ENCODE assay signal across 16 mouse cellular contexts in genomic region chr6:140231537-140231936, GRCm38 (mm10).
"Had no signal": no experiment of that assay in that cellular context is flagged by ENCODE, and none has a peak within 500 bp of the region (broad histone marks: within the 10 kb centered on the region; RNA-seq: fewer than 3 reads in every experiment).

No protein-coding gene starts in this region.

- H3K4me3 ChIP-seq: neural tube, embryonic 13.5 days; neural tube, embryonic 15.5 days; stomach, embryonic 15.5 days had no signal

- H3K27me3 ChIP-seq: neural tube, embryonic 13.5 days; neural tube, embryonic 15.5 days; stomach, embryonic 15.5 days had no signal

- H3K4me1 ChIP-seq: stomach, embryonic 15.5 days had no signal

- H3K9ac ChIP-seq: neural tube, embryonic 13.5 days; neural tube, embryonic 15.5 days; stomach, embryonic 15.5 days had no signal

- H3K27ac ChIP-seq: neural tube, embryonic 13.5 days; neural tube, embryonic 15.5 days; stomach, embryonic 15.5 days; stomach, postnatal 0 days had no signal

- H3K9me3 ChIP-seq: neural tube, embryonic 13.5 days; neural tube, embryonic 15.5 days; stomach, embryonic 15.5 days had no signal

- H3K36me3 ChIP-seq: neural tube, embryonic 13.5 days; neural tube, embryonic 15.5 days; stomach, embryonic 15.5 days had no signal

- H3K4me2 ChIP-seq: neural tube, embryonic 13.5 days; neural tube, embryonic 15.5 days; stomach, embryonic 15.5 days had no signal

- DNase-seq: retina, postnatal 1 day; right cerebral cortex, adult 18-20 months; right cerebral cortex, postnatal 14 days; right cerebral cortex, postnatal 25 days; right cerebral cortex, postnatal 4 days; spleen, adult 18-20 months; thymus, adult 18-20 months; thymus, adult 2 months; thymus, postnatal 14 days; thymus, postnatal 25 days; thymus, postnatal 36 days; thymus, postnatal 4 days had no signal
